8 mouse cellular contexts compared by ENCODE assay signal in the genomic region with DNA sequence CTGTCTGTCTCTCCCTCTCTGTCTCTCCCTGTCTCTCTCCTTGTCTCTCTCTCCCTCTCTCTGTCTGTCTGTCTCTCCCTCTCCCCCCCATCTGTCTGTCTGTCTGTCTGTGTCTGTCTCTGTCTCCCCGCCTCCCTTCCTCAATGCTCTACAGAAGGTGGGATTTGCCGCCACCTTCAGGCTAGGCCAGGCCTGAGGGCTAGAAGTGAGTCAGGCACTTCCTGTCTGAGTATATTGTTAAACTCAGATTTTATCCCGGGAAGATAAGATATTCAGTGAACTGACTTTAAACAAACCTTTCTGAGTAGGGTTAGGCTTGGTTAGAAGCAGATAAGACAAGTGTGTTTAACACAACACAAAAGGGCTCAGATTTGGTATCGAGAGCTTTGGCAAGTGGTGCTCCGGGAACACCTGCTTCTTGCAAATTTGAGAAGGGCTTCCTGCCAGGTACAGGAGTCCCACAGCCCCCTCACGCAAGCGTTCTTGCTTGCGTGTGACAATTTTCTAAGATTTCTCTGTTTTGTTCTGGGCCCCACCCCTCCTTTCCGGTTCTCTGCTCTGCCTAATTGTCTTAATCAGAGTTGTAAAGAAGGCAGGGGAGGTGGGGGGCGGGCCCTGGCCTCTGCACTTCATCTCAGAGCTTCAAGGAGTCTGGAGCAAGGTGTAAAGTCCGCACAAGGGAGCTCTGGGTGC. TPM values are rescaled to one million over a fixed set of nuclear protein-coding genes. Genes with fewer than 3 reads are reported as not detected.
DNase-seq lines count a peak whose midpoint lies in the region; ATAC-seq and TF ChIP-seq lines count a peak whose summit lies in the region.

No protein-coding gene starts in this region.

- peak overlapping the region; percentile 60; the same call in 1 of the 2 replicates for H3K27ac ChIP-seq in forebrain, embryonic 14.5 days (ENCODE audit: low read depth, low read length)
- no peak overlapping the region; the same call in 1 of the 2 replicates for H3K27ac ChIP-seq in stomach, postnatal 0 days (replicated peaks)

- H3K27me3 ChIP-seq in forebrain, embryonic 14.5 days (replicated peaks; ENCODE audit: control insufficient read depth, insufficient read depth, low read length): no peaks in the 10 kb centered on the region
- no peaks in the 10 kb centered on the region for H3K27me3 ChIP-seq in stomach, postnatal 0 days (ENCODE audit: control insufficient read depth, insufficient read depth, low read length)

- no peak overlapping the region; the same call in 1 of the 2 replicates for H3K4me3 ChIP-seq in forebrain, embryonic 14.5 days (ENCODE audit: low read depth, low read length)
- H3K4me3 ChIP-seq in stomach, postnatal 0 days (ENCODE audit: low read depth, low read length): no peak overlapping the region

- no peaks in the 10 kb centered on the region for H3K36me3 ChIP-seq in forebrain, embryonic 14.5 days (ENCODE audit: control insufficient read depth, insufficient read depth, low read length)
- no peaks in the 10 kb centered on the region for H3K36me3 ChIP-seq in stomach, postnatal 0 days (ENCODE audit: control insufficient read depth, insufficient read depth, low read length)

- peak; percentile 38 to 57 for DNase-seq in cerebellum, postnatal 14 days
- no peak for DNase-seq in cerebellum, adult 11-12 months
- peak; percentile 83 for DNase-seq in MN1 (ENCODE audit: low spot score)
- peak; percentile 62 for DNase-seq in forebrain, embryonic 14.5 days (ENCODE audit: low spot score)
- DNase-seq in kidney, adult 18-20 months: peak; percentile 49
- peak; percentile 44 to 63 for DNase-seq in lung, postnatal 4 days
- DNase-seq in stomach, postnatal 0 days (ENCODE audit: low spot score): peak; percentile 73
- DNase-seq in right cerebral cortex, postnatal 25 days: no peak

- TF ChIP-seq CTCF in stomach, postnatal 0 days (IDR thresholded peaks at IDR 0.05; ENCODE audit: low read depth): peak; percentile 78

- 8% methylated on average over 11 of the region's 11 CpGs for whole genome bisulfite sequencing in forebrain, embryonic 14.5 days
- WGBS in stomach, postnatal 0 days: 10% methylated on average over 11 of the region's 11 CpGs

- 0 out of 2 replicates have a peak, but pooled peaks have one; percentile 22 for ATAC-seq in forebrain, embryonic 14.5 days
- peak; percentile 41 for ATAC-seq in stomach, postnatal 0 days (ENCODE audit: low FRiP score, low TSS enrichment)

- no peak for TF ChIP-seq EP300 in stomach, postnatal 0 days (optimal IDR thresholded peaks at IDR 0.05)

- peaks cover 7% of the 10 kb centered on the region for H3K4me1 ChIP-seq in forebrain, embryonic 14.5 days (ENCODE audit: control insufficient read depth, insufficient read depth, low read length)
- H3K4me1 ChIP-seq in stomach, postnatal 0 days (replicated peaks; ENCODE audit: control insufficient read depth, insufficient read depth): no peaks in the 10 kb centered on the region

- no peaks in the 10 kb centered on the region for H3K9me3 ChIP-seq in forebrain, embryonic 14.5 days (replicated peaks; ENCODE audit: control insufficient read depth, low read length)
- no peaks in the 10 kb centered on the region for H3K9me3 ChIP-seq in stomach, postnatal 0 days (ENCODE audit: control insufficient read depth, low read length)

- peak overlapping the region; percentile 47; the same call in 1 of the 2 replicates for H3K9ac ChIP-seq in forebrain, embryonic 14.5 days (ENCODE audit: low read length)
- no peak overlapping the region for H3K9ac ChIP-seq in stomach, postnatal 0 days (ENCODE audit: low read length)

- peak overlapping the region; percentile 46 for H3K4me2 ChIP-seq in forebrain, embryonic 14.5 days (ENCODE audit: low read length)
- H3K4me2 ChIP-seq in stomach, postnatal 0 days (replicated peaks; ENCODE audit: low read depth): 0 out of 2 replicates have a peak overlapping the region, but pooled peaks have one; percentile 6

RNA-seq across cellular contexts. Expression of gene Slc4a8, which starts 6.6 kb away (rescaled TPM):
- 11.2 and 17.8 TPM in 2 replicates for polyA plus RNA-seq in forebrain, embryonic 14.5 days (2014; fragmentation: Nextera tagmentation; extraction: Ambion mirVana)
- polyA plus RNA-seq in stomach, postnatal 0 days (2015; fragmentation: Nextera tagmentation; extraction: Ambion mirVana): 2.2 TPM in 2 replicates

RNA-seq across cellular contexts. Expression of gene Galnt6, which starts 25.8 kb away (rescaled TPM):
- polyA plus RNA-seq in forebrain, embryonic 14.5 days (2014; fragmentation: Nextera tagmentation; extraction: Ambion mirVana): 0.09 and 0.10 TPM in 2 replicates
- polyA plus RNA-seq in stomach, postnatal 0 days (2015; fragmentation: Nextera tagmentation; extraction: Ambion mirVana): 9.5 and 11.0 TPM in 2 replicates

Comparison
In these comparisons a context has a peak if more than half of its experiments do, and no peak if none do; other contexts are left out.
1. DNase-seq: peak in cerebellum, postnatal 14 days (2 of 2), MN1 (single experiment), forebrain, embryonic 14.5 days (single experiment), kidney, adult 18-20 months (single experiment), lung, postnatal 4 days (2 of 2) and stomach, postnatal 0 days (single experiment); none in cerebellum, adult 11-12 months (single experiment) and right cerebral cortex, postnatal 25 days (single experiment).